Mouse (Mus musculus): ENCODE data around the gene Nos1ap.

Gene Nos1ap

DNA sequence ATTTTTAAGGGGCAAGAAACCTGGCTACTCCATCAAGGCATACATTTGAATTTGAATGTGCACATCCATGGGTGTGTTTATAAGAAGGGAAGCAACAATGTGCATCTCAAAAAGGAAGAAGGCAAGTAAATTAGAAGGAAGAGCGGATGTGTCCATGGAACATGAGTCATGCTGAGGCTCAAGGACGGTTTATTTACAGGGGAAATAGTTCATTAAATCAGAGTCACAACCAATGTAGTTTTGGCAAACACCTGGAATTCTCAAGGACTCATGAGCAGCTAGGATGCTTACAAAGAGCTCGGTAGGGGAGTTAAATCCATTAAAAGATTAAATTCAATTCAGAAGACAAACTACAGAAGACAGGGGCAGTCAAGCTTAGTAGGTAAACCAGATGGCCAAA, 169.7 kb downstream of the Nos1ap start:
- no peak for DNase-seq (ENCODE audit: low spot score in 2 of 2)

DNA sequence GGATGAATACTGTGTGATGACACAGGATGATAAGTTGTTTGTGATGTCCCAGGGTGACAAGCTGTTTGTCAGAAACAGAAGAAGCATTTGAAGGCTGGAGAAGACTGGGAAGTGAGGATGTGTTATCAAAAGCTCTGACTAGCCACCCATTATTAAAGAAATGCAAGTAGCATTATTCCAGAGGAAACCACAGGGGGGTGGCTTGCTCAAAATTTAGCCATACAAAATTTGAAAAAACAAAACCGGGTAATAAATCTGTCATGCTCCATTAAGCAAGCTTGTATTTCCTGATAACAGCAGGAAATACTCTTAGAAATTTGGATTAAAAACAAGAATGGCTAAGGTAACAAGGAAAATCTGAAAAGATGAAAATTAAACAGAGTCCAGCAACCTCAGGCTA, 171.5 kb downstream of the Nos1ap start:
- DNase-seq (ENCODE audit: low spot score in 2 of 2) = no peak

DNA sequence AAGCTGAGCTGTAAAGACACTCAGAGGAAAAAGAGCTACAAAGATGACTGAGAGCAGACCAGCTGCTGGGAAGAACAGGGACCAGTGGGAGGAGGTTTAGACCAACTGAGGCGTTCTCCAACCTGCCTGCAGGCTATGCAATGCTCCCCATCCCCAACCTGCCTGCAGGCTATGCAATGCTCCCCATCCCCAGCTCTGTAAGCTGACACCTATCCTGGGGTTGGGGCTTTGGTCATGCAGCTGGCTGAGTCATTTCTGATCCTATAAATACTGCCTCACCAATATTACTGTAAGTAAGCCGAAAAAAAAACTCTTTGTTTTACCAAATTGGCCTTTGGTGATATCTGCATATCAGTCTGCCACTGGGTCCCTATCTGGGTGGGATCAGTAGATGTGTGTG, 172.7 kb downstream of the Nos1ap start:
- no peak for DNase-seq (ENCODE audit: low spot score in 2 of 2)

DNA sequence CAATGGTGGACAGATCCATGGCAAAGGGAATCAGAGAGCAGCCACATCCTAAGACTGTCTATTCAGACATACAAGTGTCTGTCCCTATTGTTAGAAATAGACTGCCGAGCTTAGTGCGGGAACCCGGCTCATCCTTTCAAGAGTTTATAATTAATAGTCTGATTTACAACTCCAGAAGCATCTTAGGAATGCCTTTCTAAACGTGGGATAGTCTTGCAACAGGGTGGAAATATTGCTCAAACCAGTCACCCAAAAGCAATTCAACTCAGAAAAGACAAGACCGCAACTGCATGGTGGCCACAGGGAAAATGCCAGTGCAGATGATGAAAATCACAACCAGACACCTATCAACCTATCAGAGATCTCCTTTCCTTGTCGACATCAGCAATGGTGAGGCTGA, 173.5 kb downstream of the Nos1ap start:
- DNase-seq (ENCODE audit: low spot score in 2 of 2) = no peak

DNA sequence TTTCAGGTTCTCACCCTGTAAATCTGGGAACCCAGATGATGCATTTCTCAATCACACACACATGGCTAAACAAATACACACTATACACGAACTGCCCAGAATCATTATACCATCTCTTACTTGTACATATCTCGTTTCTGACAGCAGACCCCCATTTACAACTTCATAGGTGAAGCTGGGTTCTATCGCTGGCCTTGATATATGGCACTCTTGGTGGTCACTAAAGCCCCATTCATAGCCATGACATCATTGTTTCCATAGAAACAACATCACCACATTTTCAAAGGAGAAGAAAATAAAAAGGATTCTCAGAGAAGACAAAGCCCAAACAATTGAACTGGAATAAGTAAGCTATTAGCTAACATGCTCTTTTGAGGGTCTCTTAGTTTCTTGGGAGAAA, 174.3 kb downstream of the Nos1ap start:
- DNase-seq (ENCODE audit: low spot score in 2 of 2) = no peak

DNA sequence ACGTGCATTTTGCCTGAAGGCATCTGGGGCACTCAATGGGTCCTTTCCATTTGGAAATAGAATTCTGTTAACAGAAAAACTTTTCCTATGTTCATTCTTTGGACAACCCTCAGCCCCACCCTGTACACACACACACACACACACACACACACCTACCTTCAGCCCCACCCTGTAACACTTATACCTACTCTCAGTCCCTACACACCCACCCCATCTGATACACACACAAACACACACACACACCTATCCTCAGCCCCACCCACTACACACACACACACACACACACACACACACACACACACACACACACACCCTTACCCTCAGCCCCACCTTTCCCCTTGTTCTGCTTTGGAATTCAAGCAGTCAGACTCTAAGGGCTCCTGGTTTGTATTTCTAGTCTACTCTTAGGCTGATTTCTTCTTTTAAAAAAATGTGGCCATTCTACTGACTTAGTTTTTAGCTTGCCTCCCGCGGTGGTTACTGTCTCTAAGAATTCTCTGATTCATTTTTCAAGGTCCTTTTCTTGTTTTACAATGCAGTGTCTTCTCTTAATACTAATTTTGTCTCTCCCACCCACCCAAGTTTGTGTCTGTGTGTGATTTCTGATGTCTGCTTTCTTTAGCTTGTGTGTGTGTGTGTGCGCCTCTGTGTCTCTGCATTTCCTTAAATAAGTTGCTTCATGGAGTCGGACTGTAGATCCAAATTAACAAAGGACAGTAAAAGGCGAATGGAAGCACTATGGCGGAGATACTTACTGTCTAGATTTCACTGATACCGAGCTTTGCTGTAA, 179.1 kb downstream of the Nos1ap start:
- DNase-seq (ENCODE audit: low spot score in 2 of 2) = no peak

DNA sequence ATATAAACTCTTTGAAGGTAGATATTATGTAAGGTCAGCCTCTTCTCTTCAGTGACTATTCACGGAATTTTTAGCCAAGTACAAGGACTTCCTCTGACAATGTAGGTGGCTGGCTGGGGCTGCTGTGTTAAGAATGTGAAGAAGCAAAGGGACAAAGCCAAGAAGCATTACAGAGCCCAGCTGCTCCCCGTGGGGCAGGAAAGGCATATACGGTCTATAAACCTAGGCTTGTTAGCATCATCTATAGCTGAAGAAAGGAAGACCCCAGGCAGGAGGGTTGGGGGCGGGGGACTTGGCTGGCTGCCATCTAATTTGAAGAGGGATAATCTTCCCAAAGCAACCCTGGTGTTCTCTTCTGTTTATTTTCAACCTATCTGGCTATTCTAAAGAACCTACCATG, 180.6 kb downstream of the Nos1ap start:
- no peak for DNase-seq (ENCODE audit: low spot score in 2 of 2)

DNA sequence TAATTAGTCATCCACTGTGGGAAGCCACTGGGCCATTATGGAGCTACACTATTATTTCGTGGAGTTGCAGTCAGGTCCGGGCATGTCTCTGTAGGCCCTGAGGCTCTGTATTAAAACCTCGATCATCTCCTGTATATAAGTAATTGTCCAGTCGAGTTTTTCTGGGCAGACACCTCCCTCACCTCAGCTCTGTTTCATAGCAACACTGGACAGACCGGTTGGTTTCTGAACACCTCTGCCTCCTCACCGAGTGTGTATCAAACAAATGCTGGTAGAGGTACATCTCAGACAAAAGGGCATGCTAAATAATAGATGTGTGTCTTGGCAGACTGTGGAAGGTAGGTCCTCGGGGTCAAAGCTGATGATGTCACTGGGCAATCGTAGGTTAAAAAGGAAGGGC, 182.7 kb downstream of the Nos1ap start:
- no peak for DNase-seq (ENCODE audit: low spot score in 2 of 2)

DNA sequence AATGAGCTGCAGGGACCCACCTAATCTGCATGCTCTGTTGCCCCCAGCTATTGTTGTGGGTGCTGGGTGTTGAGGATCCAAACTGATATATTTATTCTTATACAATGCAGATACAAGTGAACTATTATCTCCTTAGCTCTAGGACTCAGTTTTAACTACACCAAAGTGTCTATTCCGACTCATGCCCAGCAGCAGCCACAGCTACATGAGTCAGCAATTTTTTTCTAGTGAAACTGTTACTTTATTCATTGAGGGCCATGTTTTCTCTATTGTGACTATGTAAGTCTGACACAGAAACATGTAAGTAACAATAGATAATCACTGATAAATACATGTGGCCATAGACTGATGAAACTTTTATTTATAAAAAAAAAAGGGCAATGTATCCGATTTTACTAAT, 184.5 kb downstream of the Nos1ap start:
- no peak for DNase-seq (ENCODE audit: low spot score in 2 of 2)

DNA sequence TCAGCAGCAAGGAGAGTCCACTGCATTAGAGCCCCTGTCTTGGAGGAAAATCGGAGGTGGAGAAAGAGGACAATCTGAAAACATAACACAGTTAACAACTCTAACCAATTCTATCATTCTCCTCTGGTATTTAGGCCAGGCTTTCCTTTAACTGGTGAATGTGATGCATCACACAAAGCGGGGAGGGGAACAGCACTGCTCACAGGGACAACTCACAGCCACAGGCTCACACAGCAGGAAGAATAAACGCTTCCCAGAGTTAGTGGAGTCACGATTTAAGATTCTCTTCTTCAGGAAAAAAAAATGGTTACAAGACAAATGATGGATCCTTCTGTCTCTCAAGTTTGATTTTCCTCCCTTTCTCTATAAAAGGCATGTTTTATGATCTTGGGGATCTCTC, 187.0 kb downstream of the Nos1ap start:
- DNase-seq (ENCODE audit: low spot score in 2 of 2) = no peak

DNA sequence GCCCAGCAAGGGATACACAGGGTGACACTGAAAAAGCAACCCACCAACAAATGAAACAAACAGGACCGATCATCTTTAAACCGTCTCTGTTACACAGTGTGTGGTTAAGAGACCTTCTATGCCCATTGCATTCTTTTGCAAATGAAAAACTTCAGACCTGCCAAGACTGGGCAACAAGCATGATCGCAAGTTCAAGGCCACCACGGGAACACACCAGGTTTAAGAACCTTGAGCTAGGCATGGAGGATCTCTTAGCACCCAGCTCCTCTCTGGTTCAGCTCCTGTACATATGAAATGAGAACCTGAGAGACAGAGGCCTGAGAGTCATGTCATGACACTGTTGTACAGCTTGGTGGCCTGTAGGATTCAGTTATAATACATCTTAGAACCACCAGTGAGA, 190.8 kb downstream of the Nos1ap start:
- DNase-seq (ENCODE audit: low spot score in 2 of 2) = no peak

DNA sequence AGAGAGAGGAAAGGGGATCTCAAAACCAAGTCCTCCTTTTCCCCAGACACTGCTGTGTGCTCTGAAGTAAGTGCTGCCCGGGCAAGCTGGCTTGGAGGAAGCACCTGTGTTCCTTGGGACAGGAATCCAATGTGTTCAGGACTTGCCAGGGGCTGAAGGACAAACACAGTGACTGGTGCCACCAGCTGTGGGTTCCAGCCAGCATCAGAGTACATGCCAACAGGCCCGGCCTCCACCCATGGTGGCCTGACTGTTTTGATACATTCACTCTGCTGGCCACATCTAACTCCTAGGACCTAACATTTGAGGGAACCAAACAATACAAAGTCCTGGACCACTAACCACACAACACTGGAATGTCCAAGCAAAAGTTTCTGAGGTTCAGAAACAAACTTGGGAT, 194.6 kb downstream of the Nos1ap start:
- no peak for DNase-seq (ENCODE audit: low spot score in 2 of 2)

DNA sequence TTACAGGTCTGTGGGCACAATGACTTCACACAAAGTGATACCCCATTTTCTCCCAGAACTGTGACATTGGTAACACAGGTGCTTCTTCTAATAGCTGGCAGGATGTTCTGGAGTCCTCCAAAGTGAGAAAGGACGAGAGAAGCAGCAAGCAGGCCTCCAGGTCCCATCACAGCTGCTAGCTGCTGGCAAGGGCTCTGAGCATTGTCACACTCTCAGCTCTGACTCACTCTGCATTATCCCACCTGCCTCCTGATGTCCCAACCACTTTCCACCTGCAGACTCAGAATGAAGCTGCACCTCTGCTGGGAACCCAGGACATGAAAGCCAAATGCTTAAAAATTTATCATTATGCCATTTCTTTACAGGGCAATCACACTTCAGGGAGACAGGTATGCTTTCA, 195.0 kb downstream of the Nos1ap start:
- no peak for DNase-seq (ENCODE audit: low spot score in 2 of 2)

DNA sequence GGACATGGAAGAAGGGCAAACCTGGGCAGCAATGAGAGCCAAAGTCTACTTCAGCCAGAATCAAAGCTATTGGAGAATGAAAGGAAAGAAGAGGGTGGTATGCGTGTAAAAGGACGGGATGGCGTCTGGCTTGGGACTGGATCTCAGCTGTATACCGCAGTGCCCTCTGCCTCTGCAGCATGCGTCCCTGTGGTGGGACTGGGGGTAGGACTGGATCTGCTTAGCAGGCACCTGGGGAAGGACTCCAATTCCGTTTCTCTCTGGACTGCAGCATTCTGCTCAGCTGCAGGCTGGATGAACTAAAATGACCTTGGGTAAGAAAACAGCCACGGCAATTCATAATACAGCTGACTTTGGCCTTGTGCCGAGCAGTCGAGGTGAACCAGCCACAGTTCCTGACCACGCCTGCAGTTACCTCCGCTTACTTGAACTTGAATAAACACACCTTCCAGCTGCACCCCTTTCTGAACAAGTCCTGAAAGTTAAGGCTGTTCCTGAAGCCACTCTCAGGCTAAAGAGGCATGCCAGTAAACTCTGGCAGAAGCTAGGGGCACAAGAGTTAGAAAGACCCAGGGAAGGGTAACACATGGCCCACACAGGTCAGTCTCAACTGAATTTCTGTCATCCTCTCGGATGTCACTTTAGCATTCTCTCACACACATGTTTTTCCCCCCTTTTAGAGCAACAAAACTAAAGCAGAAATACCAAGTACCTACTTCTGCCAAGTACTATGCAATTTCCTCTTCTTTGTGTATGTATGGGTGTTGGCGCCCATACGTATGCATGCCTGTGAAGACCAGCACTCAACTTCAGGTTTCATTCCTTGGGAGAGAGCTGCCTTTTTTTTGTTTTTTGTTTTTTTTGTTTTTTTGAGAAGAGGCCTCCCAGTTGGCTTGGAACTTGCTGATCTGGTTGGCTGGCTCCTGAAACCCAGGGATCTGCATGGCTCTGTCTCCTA, 196.6 kb downstream of the Nos1ap start:
- no peak for DNase-seq (ENCODE audit: low spot score in 2 of 2)

DNA sequence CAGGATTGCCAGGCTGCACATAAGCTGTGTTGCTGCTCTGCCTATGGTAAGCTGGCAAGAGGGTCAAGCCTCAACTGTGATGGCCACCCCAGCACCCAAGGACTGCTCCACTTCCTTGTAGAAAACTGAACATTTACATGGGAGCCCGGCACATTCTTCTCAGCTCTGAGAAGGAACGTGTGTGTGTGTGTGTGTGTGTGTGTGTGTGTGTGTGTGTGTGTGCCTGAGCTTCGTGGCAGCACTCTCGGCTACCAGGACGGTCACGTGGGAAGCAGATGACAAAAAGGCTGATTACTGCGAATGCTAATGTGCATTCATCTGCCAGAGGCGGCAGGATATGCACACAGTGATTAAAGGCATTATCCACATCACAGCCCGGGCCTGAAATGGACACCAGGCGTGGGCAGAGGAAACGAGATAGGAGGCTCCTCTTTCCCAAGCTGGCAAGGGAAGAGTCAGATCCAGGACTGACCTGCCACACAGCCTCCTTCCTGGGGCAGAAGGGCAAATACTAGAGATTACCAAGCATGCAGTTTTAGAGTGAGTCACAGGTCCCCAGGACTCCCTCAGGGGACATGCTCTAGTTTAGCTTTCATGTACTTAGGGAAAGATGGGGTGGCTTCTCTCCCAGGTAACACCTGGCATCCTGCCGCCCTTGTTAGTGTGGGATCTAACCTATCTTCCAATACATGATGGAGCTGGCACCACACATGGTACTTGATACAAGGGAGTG, 202.3 kb downstream of the Nos1ap start:
- no peak for DNase-seq (ENCODE audit: low spot score in 2 of 2)

DNA sequence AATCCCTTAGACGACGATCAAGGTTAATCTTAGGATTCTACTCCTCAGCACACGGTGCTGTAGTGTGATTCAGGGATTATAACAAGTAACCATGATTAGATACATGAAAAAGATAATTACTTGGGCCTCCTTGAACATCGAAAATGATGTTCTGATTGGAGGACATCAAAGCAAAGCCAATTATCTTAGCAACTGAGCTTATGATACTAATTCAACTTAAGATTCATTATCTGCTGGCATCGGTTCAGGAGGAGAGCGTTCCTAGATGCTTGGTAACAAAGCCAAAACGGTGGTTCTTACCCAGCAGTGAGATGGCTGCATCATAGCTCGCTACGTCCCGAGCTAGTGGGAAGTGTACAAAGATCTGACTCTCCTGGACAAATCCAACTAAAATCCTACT, 204.2 kb downstream of the Nos1ap start:
- no peak for DNase-seq (ENCODE audit: low spot score in 2 of 2)

DNA sequence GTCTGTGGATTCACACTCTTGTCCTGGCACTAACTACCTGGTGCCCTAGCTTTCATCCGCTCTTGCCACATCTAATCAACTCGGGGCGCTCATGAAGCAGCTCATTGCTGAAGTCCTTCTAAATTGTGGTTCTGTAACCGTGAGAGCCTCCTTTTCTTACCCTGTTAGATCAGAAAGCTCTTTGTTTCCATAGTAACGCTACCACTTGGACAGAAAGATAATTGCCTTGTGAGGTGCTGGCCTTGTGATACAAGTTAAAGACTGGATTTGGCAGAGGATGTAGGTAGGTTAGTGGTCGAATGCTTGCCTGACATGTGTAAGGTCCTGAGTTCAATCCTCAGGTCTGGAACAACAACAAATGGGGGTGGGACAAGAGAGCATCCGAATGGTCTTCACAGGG, 206.1 kb downstream of the Nos1ap start:
- no peak for DNase-seq (ENCODE audit: low spot score in 2 of 2)

DNA sequence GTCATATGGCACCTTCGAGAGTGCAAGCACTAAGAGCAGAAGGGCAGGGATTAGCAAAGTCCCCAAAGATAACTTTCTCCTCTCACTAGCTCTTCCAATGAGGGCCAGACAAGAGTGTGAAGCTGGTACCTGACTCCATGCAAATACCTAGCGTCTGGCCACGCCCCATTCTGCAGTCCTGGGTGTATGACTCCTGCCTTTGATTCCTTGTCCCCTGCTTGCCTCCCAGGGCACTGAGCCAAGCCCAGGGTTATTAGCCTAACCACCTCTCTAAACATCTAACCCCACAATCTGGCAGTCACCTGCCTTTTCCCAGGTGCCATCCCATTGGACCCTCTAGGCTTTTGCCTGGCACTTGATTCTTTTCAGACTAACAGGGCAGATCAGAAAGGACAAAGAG, 208.2 kb downstream of the Nos1ap start:
- no peak for DNase-seq (ENCODE audit: low spot score in 2 of 2)

DNA sequence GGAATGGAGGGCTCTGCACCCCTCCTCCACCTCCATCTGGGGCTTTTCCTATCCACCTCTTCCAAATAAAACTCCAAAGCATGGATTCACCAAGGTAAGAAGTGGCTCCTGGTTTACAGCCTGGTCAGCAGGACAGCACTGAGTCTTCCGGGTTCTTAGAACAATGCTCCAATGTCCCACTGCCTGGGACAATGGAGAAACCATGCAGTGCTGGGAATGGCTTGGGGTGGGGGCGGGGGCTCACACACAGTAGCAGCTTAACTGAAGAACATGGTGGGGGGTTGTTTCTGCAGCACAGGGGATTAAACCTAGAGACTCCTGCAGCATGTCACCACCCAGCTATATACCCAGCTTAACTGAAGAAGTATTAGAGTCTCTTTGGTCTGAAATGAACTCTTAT, 209.2 kb downstream of the Nos1ap start:
- no peak for DNase-seq (ENCODE audit: low spot score in 2 of 2)

DNA sequence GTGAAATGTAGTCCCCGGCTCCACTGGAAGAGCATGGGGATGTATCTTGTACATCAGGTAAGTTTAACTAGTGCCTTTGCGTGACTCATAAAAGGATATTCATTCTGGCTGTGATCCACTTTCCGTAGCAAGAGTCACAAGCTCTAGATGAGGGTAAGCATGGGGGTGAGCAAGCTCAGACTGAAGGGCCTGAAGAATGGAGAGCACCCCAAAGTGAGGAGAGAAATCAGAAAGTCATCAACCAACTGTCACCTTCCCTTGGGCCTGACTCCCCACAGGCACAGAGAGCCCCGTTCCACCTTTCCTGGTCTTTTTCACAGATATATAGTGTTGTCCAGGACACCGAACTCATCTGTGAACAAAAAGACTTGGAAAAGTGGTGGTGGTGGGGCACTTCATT, 213.9 kb downstream of the Nos1ap start:
- DNase-seq (ENCODE audit: low spot score in 2 of 2) = no peak

DNA sequence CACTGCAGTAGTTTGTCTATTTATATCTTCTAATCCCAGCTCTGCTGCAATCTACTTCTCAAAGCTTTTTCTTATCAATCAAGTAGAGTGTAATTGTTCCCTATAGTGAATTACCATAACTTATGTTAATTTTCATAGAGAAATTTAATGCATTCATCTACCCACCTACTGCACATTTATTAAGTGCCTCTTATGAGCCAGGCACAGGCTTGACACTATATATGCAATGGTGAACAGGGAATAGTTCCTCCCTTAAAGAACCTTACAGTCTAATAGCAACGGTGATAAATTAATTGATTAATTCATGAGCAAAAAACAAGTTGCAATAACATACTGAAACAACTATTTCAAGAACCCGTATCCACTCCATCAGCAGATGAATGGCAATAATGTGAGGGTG, 215.9 kb downstream of the Nos1ap start:
- no peak for DNase-seq (ENCODE audit: low spot score in 2 of 2)

DNA sequence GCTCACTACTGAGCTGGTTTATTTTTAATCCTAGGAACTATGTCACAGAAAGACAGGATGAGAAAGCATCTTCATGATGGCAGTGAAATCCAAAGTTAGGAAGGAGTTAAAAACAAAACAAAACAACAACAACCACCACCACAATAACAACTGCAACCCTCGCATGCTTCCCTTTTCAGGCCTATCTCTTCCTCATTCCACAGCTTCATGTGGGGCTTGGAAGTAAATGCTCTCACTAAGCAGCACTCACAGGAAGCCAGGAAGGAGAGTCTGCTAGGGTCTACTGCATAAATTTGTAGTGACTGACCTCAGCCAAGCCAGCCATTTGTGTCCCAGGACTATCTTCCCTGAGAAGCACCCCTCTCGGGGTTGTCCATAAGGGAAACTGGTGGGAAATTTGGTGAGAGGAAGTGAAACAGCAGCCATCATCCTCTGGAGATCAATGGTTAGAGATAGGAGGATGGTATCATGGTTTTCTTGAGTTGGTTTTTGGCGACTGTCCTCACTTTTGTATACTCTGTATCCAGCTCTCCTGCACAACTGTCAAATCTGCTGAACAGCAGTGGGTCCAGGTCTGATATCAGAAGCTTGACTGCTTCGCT, 218.4 kb downstream of the Nos1ap start:
- DNase-seq (ENCODE audit: low spot score in 2 of 2) = no peak
